Mouse (Mus musculus): ENCODE data around the gene Spr.
A peak's percentile ranks its signal among the peaks of the same experiment; 100 is the strongest.

- TF ChIP-seq CTCF (IDR thresholded peaks at IDR 0.05; ENCODE audit: low read depth) (peak; percentile 90), EP300 (IDR thresholded peaks at IDR 0.05; ENCODE audit: low read depth) (no peak)
Measured at GRCm38 (mm10) chr6:85137217-85138035, at the start of gene Spr.

Measured in heart, postnatal 0 days (tissue).